In the genomic region with DNA sequence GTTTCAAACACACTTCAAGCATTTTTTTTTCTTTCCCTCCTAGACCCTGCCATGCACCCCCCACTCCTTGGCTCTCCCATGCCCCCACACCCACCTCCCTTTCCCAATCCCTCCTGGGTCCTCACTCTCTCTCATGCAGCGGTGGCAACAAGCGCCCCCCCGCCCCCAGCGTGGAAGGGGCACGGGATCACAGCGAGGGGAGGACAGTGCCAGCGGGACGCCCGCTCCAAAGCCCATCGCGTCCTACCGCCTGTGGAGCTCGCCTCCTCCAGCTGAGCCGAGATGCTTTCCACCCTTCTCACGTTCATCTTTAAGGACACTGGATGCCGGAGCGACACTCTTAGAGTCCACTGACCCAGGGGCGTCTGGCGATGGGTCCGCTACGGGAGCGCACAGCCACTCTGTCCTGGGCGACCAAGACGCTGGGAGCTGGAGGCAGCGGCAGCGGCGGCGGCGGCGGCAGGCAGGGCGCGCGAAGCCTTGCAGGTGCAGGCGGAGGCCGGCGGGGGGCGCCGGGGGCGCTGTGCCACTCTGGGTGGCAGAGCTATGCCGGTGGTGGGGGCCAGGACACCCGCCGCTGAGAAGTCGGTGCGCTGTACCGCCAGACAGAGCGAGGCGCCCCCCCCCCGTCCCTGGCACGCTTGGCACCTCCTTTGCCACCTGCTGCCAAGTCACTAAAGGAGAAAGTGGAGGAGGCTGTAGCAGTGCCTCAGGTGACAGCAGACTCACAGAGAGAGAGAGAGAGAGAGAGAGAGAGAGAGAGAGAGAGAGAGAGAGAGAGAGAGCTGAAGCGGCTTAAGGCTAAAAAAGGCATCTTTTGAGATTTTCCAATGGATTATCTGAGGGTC, we compare ENCODE assay signal across 8 mouse cellular contexts. TPM values are rescaled to one million over a fixed set of nuclear protein-coding genes. Genes with fewer than 3 reads are reported as not detected.
DNase-seq lines count a peak whose midpoint lies in the region; ATAC-seq and TF ChIP-seq lines count a peak whose summit lies in the region.
"Had no signal": no experiment of that assay in that cellular context is flagged by ENCODE, and none has a peak within 500 bp of the region (broad histone marks: within the 10 kb centered on the region; RNA-seq: fewer than 3 reads in every experiment).

A gene (minus strand): TSS at position 514 of the 848 bp plus-strand sequence.

- WGBS in forebrain, embryonic 16.5 days, result under 1% methylated on average over 48 of the region's 50 CpGs
- 2% methylated on average over 47 of the region's 50 CpGs for WGBS in intestine, postnatal 0 days
- WGBS in midbrain, embryonic 15.5 days, result 2% methylated on average over 43 of the region's 50 CpGs

- H3K27ac ChIP-seq in forebrain, embryonic 16.5 days (ENCODE audit: low read length), result no peak within 1 kb of the TSS
- no peak within 1 kb of the TSS for H3K27ac ChIP-seq in intestine, postnatal 0 days (ENCODE audit: low read depth, low read length)
- no peak within 1 kb of the TSS for H3K27ac ChIP-seq in midbrain, embryonic 15.5 days

- peak; percentile 25; the same call in 1 of the 2 replicates for TF ChIP-seq CTCF in intestine, postnatal 0 days (IDR thresholded peaks at IDR 0.05; ENCODE audit: low read depth)

- H3K9ac ChIP-seq in forebrain, embryonic 16.5 days (replicated peaks; ENCODE audit: low read depth, low read length), result peak within 1 kb of the TSS; percentile 68
- no peak within 1 kb of the TSS for H3K9ac ChIP-seq in intestine, postnatal 0 days (ENCODE audit: low read depth, low read length)
- H3K9ac ChIP-seq in midbrain, embryonic 15.5 days, result peak within 1 kb of the TSS; percentile 52

- H3K27me3 ChIP-seq in forebrain, embryonic 16.5 days (replicated peaks; ENCODE audit: control insufficient read depth, insufficient read depth, low read length), result no peaks in the 10 kb centered on the region
- peaks cover 6% of the 10 kb centered on the region; the same call in 1 of the 2 replicates for H3K27me3 ChIP-seq in intestine, postnatal 0 days (replicated peaks; ENCODE audit: control insufficient read depth, insufficient read depth, low read length)
- H3K27me3 ChIP-seq in midbrain, embryonic 15.5 days (replicated peaks), result 0 out of 2 replicates have a peak, but pooled peaks cover 8% of the 10 kb centered on the region

- peak within 1 kb of the TSS; percentile 99 for H3K4me2 ChIP-seq in forebrain, embryonic 16.5 days (ENCODE audit: low read length)
- H3K4me2 ChIP-seq in intestine, postnatal 0 days (replicated peaks; ENCODE audit: low read depth), result peak within 1 kb of the TSS; percentile 60
- H3K4me2 ChIP-seq in midbrain, embryonic 15.5 days, result peak within 1 kb of the TSS; percentile 79

- no peaks in the 10 kb centered on the region for H3K36me3 ChIP-seq in forebrain, embryonic 16.5 days (ENCODE audit: control insufficient read depth, insufficient read depth)
- H3K36me3 ChIP-seq in intestine, postnatal 0 days (ENCODE audit: control insufficient read depth, insufficient read depth), result no peaks in the 10 kb centered on the region
- no peaks in the 10 kb centered on the region for H3K36me3 ChIP-seq in midbrain, embryonic 15.5 days (replicated peaks)

- H3K4me1 ChIP-seq in forebrain, embryonic 16.5 days (replicated peaks; ENCODE audit: control insufficient read depth, insufficient read depth, low read length), result peaks cover 10% of the 10 kb centered on the region
- no peaks in the 10 kb centered on the region for H3K4me1 ChIP-seq in intestine, postnatal 0 days (replicated peaks; ENCODE audit: control insufficient read depth, insufficient read depth, low read length)
- H3K4me1 ChIP-seq in midbrain, embryonic 15.5 days, result peaks cover 3% of the 10 kb centered on the region; the same call in 1 of the 2 replicates

- peak within 1 kb of the TSS; percentile 76 for H3K4me3 ChIP-seq in forebrain, embryonic 16.5 days (replicated peaks; ENCODE audit: low read length)
- peak within 1 kb of the TSS; percentile 16 for H3K4me3 ChIP-seq in intestine, postnatal 0 days (ENCODE audit: low read depth, low read length)
- H3K4me3 ChIP-seq in midbrain, embryonic 15.5 days, result peak within 1 kb of the TSS; percentile 63
- H3K4me3 ChIP-seq: erythroblast, embryonic 14.5 days had no signal

- DNase-seq in adrenal gland, adult 18-20 months (ENCODE audit: low spot score in 2 of 2), result peak; percentile 25 to 28
- peak; percentile 90 to 95 for DNase-seq in cerebellum, adult 18-20 months
- DNase-seq in left cerebral cortex, postnatal 14 days (ENCODE audit: low spot score in 2 of 2), result peak; percentile 79 to 86
- peak; percentile 54 for DNase-seq in testis, postnatal 10 days (ENCODE audit: low spot score)

- peak; percentile 94 for ATAC-seq in forebrain, embryonic 16.5 days
- no peak for ATAC-seq in intestine, postnatal 0 days
- peak; percentile 94 for ATAC-seq in midbrain, embryonic 15.5 days (replicated peaks)

- intact Hi-C loops in left cerebral cortex, postnatal 14 days (cut with DNase I), result loop anchor here (5.0 to 10.0 kb wide), 2 partner anchors 152 to 440 kb away; no protein-coding TSS in a partner anchor

- H3K9me3 ChIP-seq in forebrain, embryonic 16.5 days (ENCODE audit: control insufficient read depth, low read length), result no peaks in the 10 kb centered on the region
- H3K9me3 ChIP-seq in intestine, postnatal 0 days (ENCODE audit: control insufficient read depth), result no peaks in the 10 kb centered on the region
- H3K9me3 ChIP-seq in midbrain, embryonic 15.5 days, result no peaks in the 10 kb centered on the region

RNA-seq across cellular contexts. Expression of the gene that starts here (rescaled TPM):
- total RNA-seq in adrenal gland, adult 18-20 months (2021), result 1 to 10 TPM; 2.0 to 2.6 TPM
- 6.6 and 8.8 TPM in 2 replicates for polyA plus RNA-seq in forebrain, embryonic 16.5 days (2015; fragmentation: Nextera tagmentation; extraction: Ambion mirVana)
- polyA plus RNA-seq in intestine, postnatal 0 days (2015; fragmentation: Nextera tagmentation; extraction: Ambion mirVana), result 1.2 and 1.5 TPM in 2 replicates
- 10 to 100 TPM; 58.4 to 59.9 TPM for total RNA-seq in left cerebral cortex, postnatal 14 days (2021)
- polyA plus RNA-seq in midbrain, embryonic 15.5 days (2015; fragmentation: Nextera tagmentation; extraction: Ambion mirVana), result 15.9 and 17.6 TPM in 2 replicates
- polyA plus RNA-seq: erythroblast, embryonic 14.5 days had no signal

Comparison
In these comparisons a context has a peak if more than half of its experiments do, and no peak if none do; other contexts are left out.
1. RNA of the gene that starts here (total RNA-seq): 58.4 to 59.9 TPM in left cerebral cortex, postnatal 14 days; 2.0 to 2.6 TPM in adrenal gland, adult 18-20 months; every median in the first group is over 10 times any median in the second.
2. DNase-seq: peak in every context shown above with its lines; median percentile 92 in cerebellum, adult 18-20 months; 82 in left cerebral cortex, postnatal 14 days; 54 in testis, postnatal 10 days; 26 in adrenal gland, adult 18-20 months.
3. H3K4me3 ChIP-seq: peak in every context shown above with its lines; median percentile 76 in forebrain, embryonic 16.5 days; 63 in midbrain, embryonic 15.5 days; 16 in intestine, postnatal 0 days.
4. Peak in every context shown above with its lines, with median percentiles within 50 percentile points of each other: H3K4me2 ChIP-seq.